In the genomic region with DNA sequence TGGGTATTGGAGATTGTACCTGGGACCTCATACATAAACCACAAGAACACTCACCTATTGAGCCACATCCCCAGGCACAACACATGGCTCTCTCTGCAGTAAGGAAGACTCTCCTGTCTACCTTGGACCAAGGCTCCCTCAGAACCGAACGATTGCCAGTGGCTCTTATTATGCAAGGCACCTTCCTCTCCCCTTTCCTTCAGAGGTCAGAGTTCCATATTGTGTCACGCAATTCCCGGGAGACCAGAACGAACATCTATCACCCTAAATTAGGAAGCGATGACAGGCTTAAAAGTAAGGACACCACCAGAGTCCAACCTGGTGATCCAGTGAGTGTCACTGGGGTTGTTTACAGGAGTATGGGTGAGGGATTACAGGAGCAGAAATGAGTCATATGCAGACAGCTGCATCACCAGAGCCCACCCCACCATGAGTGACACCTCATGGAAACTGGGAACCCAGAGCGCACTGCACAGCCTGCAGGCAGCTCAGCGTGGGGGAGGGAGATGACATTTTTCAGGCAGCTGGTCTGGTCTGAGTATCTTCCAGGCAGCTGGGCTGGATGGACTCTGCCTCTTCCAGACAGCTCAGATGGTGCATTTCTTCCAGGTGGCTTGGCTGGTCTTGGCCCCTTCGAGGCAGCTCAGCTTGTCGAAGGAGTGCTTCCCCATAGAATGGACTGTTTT, we compare ENCODE assay signal across 10 mouse cellular contexts. TPM values are rescaled to one million over a fixed set of nuclear protein-coding genes. Genes with fewer than 3 reads are reported as not detected.
A peak's percentile ranks its signal among the peaks of the same experiment; 100 is the strongest.
DNase-seq lines count a peak whose midpoint lies in the region; ATAC-seq and TF ChIP-seq lines count a peak whose summit lies in the region.
"Had no signal": no experiment of that assay in that cellular context is flagged by ENCODE, and none has a peak within 500 bp of the region (broad histone marks: within the 10 kb centered on the region; RNA-seq: fewer than 3 reads in every experiment).

No protein-coding gene starts in this region.

- 0 out of 2 replicates have a peak, but pooled peaks cover 6% of the 10 kb centered on the region for H3K27me3 ChIP-seq in lung, embryonic 14.5 days (ENCODE audit: insufficient read depth, low read length)
- H3K27me3 ChIP-seq in stomach, embryonic 15.5 days (replicated peaks): no peaks in the 10 kb centered on the region

- no peak overlapping the region for H3K4me3 ChIP-seq in lung, embryonic 14.5 days (ENCODE audit: low read depth, low read length)
- no peak overlapping the region for H3K4me3 ChIP-seq in lung, adult 2 months (replicated peaks; ENCODE audit: extremely low read depth, low read depth, low read length)
- no peak overlapping the region for H3K4me3 ChIP-seq in stomach, embryonic 15.5 days (replicated peaks)

- 0 out of 2 replicates have a peak, but pooled peaks have one; percentile 9 for ATAC-seq in lung, embryonic 14.5 days (ENCODE audit: insufficient read depth)
- peak; percentile 45; the same call in 1 of the 2 replicates for ATAC-seq in stomach, embryonic 15.5 days (ENCODE audit: insufficient read depth, low FRiP score, low read depth)

- no peak for TF ChIP-seq CTCF in lung, embryonic 14.5 days (IDR thresholded peaks at IDR 0.05; ENCODE audit: low read depth)
- no peak for TF ChIP-seq CTCF in lung, adult 2 months (IDR thresholded peaks at IDR 0.05; ENCODE audit: insufficient read depth, low read length)

- no peak overlapping the region for H3K4me2 ChIP-seq in lung, embryonic 14.5 days
- H3K4me2 ChIP-seq in stomach, embryonic 15.5 days: no peak overlapping the region

- H3K9me3 ChIP-seq in lung, embryonic 14.5 days (ENCODE audit: low read depth, low read length): no peaks in the 10 kb centered on the region
- H3K9me3 ChIP-seq in stomach, embryonic 15.5 days: no peaks in the 10 kb centered on the region

- 50% methylated on average over 10 of the region's 10 CpGs for WGBS in lung, embryonic 14.5 days
- 49% methylated on average over 10 of the region's 10 CpGs for WGBS in lung, adult 2 months
- 36% methylated on average over 10 of the region's 10 CpGs for WGBS in stomach, embryonic 15.5 days

- TF ChIP-seq POLR2A in lung, adult 2 months (IDR thresholded peaks at IDR 0.05; ENCODE audit: borderline replicate concordance, extremely low read depth, low read depth, low read length): no peak

- H3K9ac ChIP-seq in lung, embryonic 14.5 days: no peak overlapping the region
- no peak overlapping the region for H3K9ac ChIP-seq in stomach, embryonic 15.5 days

- H3K36me3 ChIP-seq in lung, embryonic 14.5 days (ENCODE audit: insufficient read depth): no peaks in the 10 kb centered on the region
- no peaks in the 10 kb centered on the region for H3K36me3 ChIP-seq in stomach, embryonic 15.5 days

- DNase-seq in lung, embryonic 14.5 days: peak; percentile 60
- DNase-seq in lung, adult 2 months: no peak
- DNase-seq in gastrocnemius, postnatal 14 days: peak; percentile 68
- peak; percentile 47 to 61 for DNase-seq in heart, postnatal 36 days
- DNase-seq in thymus, adult 18-20 months: no peak
- no peak for DNase-seq in urinary bladder, adult 18-20 months (ENCODE audit: low spot score in 2 of 2)

- intact Hi-C loops in gastrocnemius, postnatal 14 days (cut with DNase I; ENCODE audit: low total_unique reads): no loop called here
- intact Hi-C loops in heart, postnatal 36 days (cut with DNase I): no loop called here

- peaks cover 19% of the 10 kb centered on the region; the same call in 1 of the 2 replicates for H3K4me1 ChIP-seq in lung, embryonic 14.5 days (ENCODE audit: insufficient read depth)
- H3K4me1 ChIP-seq in lung, adult 2 months (ENCODE audit: control insufficient read depth, insufficient read depth, low read length): 0 out of 2 replicates have a peak, but pooled peaks cover 2% of the 10 kb centered on the region
- H3K4me1 ChIP-seq in stomach, embryonic 15.5 days: peaks cover 25% of the 10 kb centered on the region

- 0 out of 2 replicates have a peak overlapping the region, but pooled peaks have one; percentile 2 for H3K27ac ChIP-seq in lung, embryonic 14.5 days (ENCODE audit: low read depth)
- H3K27ac ChIP-seq in stomach, embryonic 15.5 days: no peak overlapping the region

RNA-seq across cellular contexts. Expression of gene Heyl, which starts 7.5 kb away (rescaled TPM):
- 34.9 and 36.9 TPM in 2 replicates for polyA plus RNA-seq in lung, embryonic 14.5 days (2014; fragmentation: Nextera tagmentation; extraction: Ambion mirVana)
- 17.9 and 18.0 TPM in 2 replicates for polyA plus RNA-seq in lung, adult 2 months (2012; rRNA removed)
- total RNA-seq in gastrocnemius, postnatal 14 days (2021): 10 to 100 TPM; 11.8 to 18.1 TPM
- total RNA-seq in heart, postnatal 36 days (2021): 10 to 100 TPM; 19.5 to 20.7 TPM
- polyA plus RNA-seq in stomach, embryonic 15.5 days (2015; fragmentation: Nextera tagmentation; extraction: Ambion mirVana): 14.1 and 18.9 TPM in 2 replicates
- total RNA-seq: hematopoietic stem cell, adult 5-6 weeks had no signal

RNA-seq across cellular contexts. Expression of gene Nt5c1a, which starts 24.6 kb away (rescaled TPM):
- polyA plus RNA-seq in lung, embryonic 14.5 days (2014; fragmentation: Nextera tagmentation; extraction: Ambion mirVana): 0.20 TPM in 1 of 2 replicates, not detected in the other
- polyA plus RNA-seq in lung, adult 2 months (2012; rRNA removed): 0.69 and 0.77 TPM in 2 replicates
- total RNA-seq in gastrocnemius, postnatal 14 days (2021): 10 to 100 TPM in 1 of 2 experiments, 1 to 10 TPM in 1; 7.9 to 10.7 TPM
- total RNA-seq in heart, postnatal 36 days (2021): 10 to 100 TPM; 45.5 to 58.6 TPM
- not detected in 2 replicates for polyA plus RNA-seq in stomach, embryonic 15.5 days (2015; fragmentation: Nextera tagmentation; extraction: Ambion mirVana)
- total RNA-seq: hematopoietic stem cell, adult 5-6 weeks had no signal
- polyA plus RNA-seq: limb, embryonic 11.5 days; neural tube, embryonic 11.5 days had no signal

RNA-seq across cellular contexts. Expression of gene Pabpc4, which starts 36.3 kb away (rescaled TPM):
- polyA plus RNA-seq in lung, embryonic 14.5 days (2014; fragmentation: Nextera tagmentation; extraction: Ambion mirVana): 46.1 and 50.0 TPM in 2 replicates
- 60.3 and 65.4 TPM in 2 replicates for polyA plus RNA-seq in lung, adult 2 months (2012; rRNA removed)
- 100 to 1,000 TPM; 286 to 288 TPM for total RNA-seq in gastrocnemius, postnatal 14 days (2021)
- 100 to 1,000 TPM; 325 to 393 TPM for total RNA-seq in heart, postnatal 36 days (2021)
- polyA plus RNA-seq in stomach, embryonic 15.5 days (2015; fragmentation: Nextera tagmentation; extraction: Ambion mirVana): 49.0 and 50.2 TPM in 2 replicates

RNA-seq across cellular contexts. Expression of gene Hpcal4, which starts 42.8 kb away (rescaled TPM):
- 0.23 and 0.37 TPM in 2 replicates for polyA plus RNA-seq in lung, embryonic 14.5 days (2014; fragmentation: Nextera tagmentation; extraction: Ambion mirVana)
- 2.6 and 2.8 TPM in 2 replicates for polyA plus RNA-seq in lung, adult 2 months (2012; rRNA removed)
- under 1 TPM; 0.06 to 0.07 TPM for total RNA-seq in gastrocnemius, postnatal 14 days (2021)
- total RNA-seq in heart, postnatal 36 days (2021): under 1 TPM; 0.08 TPM
- 3.5 and 3.6 TPM in 2 replicates for polyA plus RNA-seq in stomach, embryonic 15.5 days (2015; fragmentation: Nextera tagmentation; extraction: Ambion mirVana)
- total RNA-seq: hematopoietic stem cell, adult 5-6 weeks had no signal

Comparison
In these comparisons a context has a peak if more than half of its experiments do, and no peak if none do; other contexts are left out.
1. DNase-seq: peak in lung, embryonic 14.5 days (single experiment), gastrocnemius, postnatal 14 days (single experiment) and heart, postnatal 36 days (2 of 2); none in lung, adult 2 months (single experiment), thymus, adult 18-20 months (0 of 2) and urinary bladder, adult 18-20 months (0 of 2).